Mouse (Mus musculus): ENCODE measurements around the gene Klf6.

Gene Klf6

GRCm38 (mm10) chr13:5861157-5862002 lies at the start of gene Klf6:
Gene Klf6 (plus strand): TSS chr13:5861482.
- peak; percentile 100 for DNase-seq

GRCm38 (mm10) chr13:5813433-5813832 lies 47.8 kb upstream of the Klf6 start:
- no peak for DNase-seq

GRCm38 (mm10) chr13:5817250-5817649 lies 44.0 kb upstream of the Klf6 start:
- DNase-seq: no peak

GRCm38 (mm10) chr13:5819173-5819572 lies 42.1 kb upstream of the Klf6 start:
- DNase-seq: no peak

- DNase-seq: no peak
Measured at GRCm38 (mm10) chr13:5822586-5822985, 38.7 kb upstream of the Klf6 start.

GRCm38 (mm10) chr13:5823150-5823549 lies 38.1 kb upstream of the Klf6 start:
- DNase-seq: no peak

- DNase-seq: peak; percentile 26
Measured at GRCm38 (mm10) chr13:5824189-5824815, 37.0 kb upstream of the Klf6 start.

- no peak for DNase-seq
Measured at GRCm38 (mm10) chr13:5826170-5826827, 35.0 kb upstream of the Klf6 start.

- DNase-seq: no peak
Measured at GRCm38 (mm10) chr13:5831976-5832375, 29.3 kb upstream of the Klf6 start.

GRCm38 (mm10) chr13:5837174-5837777 lies 24.0 kb upstream of the Klf6 start:
- no peak for DNase-seq

GRCm38 (mm10) chr13:5841418-5841817 lies 19.9 kb upstream of the Klf6 start:
- DNase-seq: peak; percentile 31

GRCm38 (mm10) chr13:5842911-5843310 lies 18.4 kb upstream of the Klf6 start:
- DNase-seq: no peak

GRCm38 (mm10) chr13:5843829-5844228 lies 17.5 kb upstream of the Klf6 start:
- no peak for DNase-seq

GRCm38 (mm10) chr13:5844338-5844737 lies 16.9 kb upstream of the Klf6 start:
- no peak for DNase-seq

- no peak for DNase-seq
Measured at GRCm38 (mm10) chr13:5845161-5845590, 16.1 kb upstream of the Klf6 start.

GRCm38 (mm10) chr13:5845605-5846004 lies 15.7 kb upstream of the Klf6 start:
- DNase-seq: no peak

- DNase-seq: no peak
Measured at GRCm38 (mm10) chr13:5846860-5847259, 14.4 kb upstream of the Klf6 start.

GRCm38 (mm10) chr13:5847736-5848135 lies 13.5 kb upstream of the Klf6 start:
- no peak for DNase-seq

- DNase-seq: no peak
Measured at GRCm38 (mm10) chr13:5860651-5861156, 578 bp upstream of the Klf6 start.

- DNase-seq: peak; percentile 61
Measured at GRCm38 (mm10) chr13:5862003-5862625, 832 bp downstream of the Klf6 start.

GRCm38 (mm10) chr13:5862626-5863407 lies 1.5 kb downstream of the Klf6 start:
- peak; percentile 50 for DNase-seq

- DNase-seq: peak; percentile 54
Measured at GRCm38 (mm10) chr13:5863408-5863891, 2.2 kb downstream of the Klf6 start.
